Mouse (Mus musculus): Measurements from ENCODE around the gene Vmn1r220.

DNA sequence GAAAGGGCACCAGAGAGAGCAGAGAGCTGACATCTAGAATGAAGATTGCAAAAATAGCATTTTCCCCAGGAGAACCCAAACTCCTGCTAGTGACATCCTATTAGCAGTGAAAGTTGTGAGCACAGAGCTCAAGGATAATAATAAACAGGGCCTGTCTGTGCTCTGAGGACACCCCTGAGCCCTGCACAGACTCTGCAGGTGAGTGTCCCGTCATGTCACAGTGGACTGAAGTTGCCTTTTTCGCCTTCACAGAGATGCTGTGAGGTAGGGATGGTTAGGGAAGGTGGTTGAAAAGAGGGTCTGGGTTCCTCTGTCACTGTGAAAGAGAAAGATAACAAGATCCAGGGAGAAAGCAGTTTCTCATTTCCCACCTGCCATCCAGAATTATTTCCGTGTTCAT lies 54.7 kb downstream of the Vmn1r220 start, which contains the start of gene Vmn1r218:
- TF ChIP-seq CTCF (IDR thresholded peaks at IDR 0.05; ENCODE audit: borderline replicate concordance, insufficient read depth, low read length) (no peak), POLR2A (IDR thresholded peaks at IDR 0.05; ENCODE audit: low read depth, low read length) (no peak)
